Mouse (Mus musculus): ENCODE measurements around the gene Ncam1. TPM values are rescaled to one million over a fixed set of nuclear protein-coding genes. Genes with fewer than 3 reads are reported as not detected.

Gene Ncam1
- polyA plus RNA-seq, 1 experiment, result 1.1 TPM

DNA sequence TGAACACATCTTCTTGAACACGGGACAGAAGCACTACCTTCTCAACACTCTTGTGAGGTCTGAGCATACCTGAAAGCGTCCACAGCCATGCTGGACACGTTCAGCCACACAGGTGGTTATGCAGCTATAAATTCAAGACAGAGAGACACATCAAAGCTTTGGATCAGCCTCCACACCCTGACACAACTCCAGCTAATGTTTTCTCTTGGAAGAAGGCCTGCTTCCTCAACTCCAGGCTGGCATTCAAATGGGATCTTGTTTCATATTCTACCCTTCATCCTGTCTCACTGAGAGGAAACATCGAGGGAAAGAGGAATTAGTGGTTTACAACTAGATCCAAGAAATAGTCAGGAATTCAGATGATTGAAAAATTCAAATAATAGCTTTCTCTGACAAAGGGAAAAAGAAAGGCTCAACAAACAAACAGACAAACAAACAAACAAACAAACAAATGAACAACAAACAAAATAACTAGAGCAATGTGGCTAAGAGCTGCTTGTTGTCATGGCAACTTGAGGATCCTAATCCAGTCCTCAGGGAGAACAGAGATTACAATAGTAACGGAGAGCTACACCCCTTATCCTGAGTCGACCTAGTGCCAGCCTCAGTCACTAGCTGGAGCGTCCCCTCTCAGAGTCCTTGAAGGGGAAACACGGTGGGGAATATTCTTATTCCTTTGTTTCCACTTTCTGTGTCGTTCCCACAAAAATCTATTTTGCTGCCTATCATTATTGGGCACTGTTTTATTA is 175.6 kb downstream of the Ncam1 start:
- TF ChIP-seq CTCF (IDR thresholded peaks at IDR 0.05; ENCODE audit: borderline replicate concordance, control insufficient read depth, extremely low read depth, insufficient read depth, low read length, poor library complexity), result no peak
- no peak for TF ChIP-seq POLR2A (IDR thresholded peaks at IDR 0.05; ENCODE audit: control insufficient read depth, extremely low read depth, insufficient read depth, low read length, poor library complexity)
- Histone ChIP-seq H3K4me1 (replicated peaks; ENCODE audit: control insufficient read depth, insufficient read depth, low read length) (no peaks in the 10 kb centered on the region), H3K27me3 (ENCODE audit: control insufficient read depth, insufficient read depth, low read length) (no peaks in the 10 kb centered on the region), H3K4me3 (ENCODE audit: control insufficient read depth, insufficient read depth, low read length) (no peak overlapping the region), H3K36me3 (ENCODE audit: control insufficient read depth, insufficient read depth, low read length) (no peaks in the 10 kb centered on the region), H3K27ac (ENCODE audit: control insufficient read depth, insufficient read depth, low read length) (no peak overlapping the region)
- DNase-seq, result no peak
- 78% methylated on average over 9 of the region's 9 CpGs for WGBS

- Histone ChIP-seq H3K27ac (ENCODE audit: control insufficient read depth, insufficient read depth, low read length) (no peak overlapping the region), H3K4me1 (replicated peaks; ENCODE audit: control insufficient read depth, insufficient read depth, low read length) (no peaks in the 10 kb centered on the region), H3K4me3 (ENCODE audit: control insufficient read depth, insufficient read depth, low read length) (no peak overlapping the region), H3K27me3 (ENCODE audit: control insufficient read depth, insufficient read depth, low read length) (no peaks in the 10 kb centered on the region), H3K36me3 (ENCODE audit: control insufficient read depth, insufficient read depth, low read length) (no peaks in the 10 kb centered on the region)
- TF ChIP-seq POLR2A (IDR thresholded peaks at IDR 0.05; ENCODE audit: control insufficient read depth, extremely low read depth, insufficient read depth, low read length, poor library complexity), result no peak
- no peak for TF ChIP-seq CTCF (IDR thresholded peaks at IDR 0.05; ENCODE audit: borderline replicate concordance, control insufficient read depth, extremely low read depth, insufficient read depth, low read length, poor library complexity)
- 95% methylated on average over 11 of the region's 11 CpGs for WGBS
- DNase-seq, result no peak
These were observed 177.0 kb downstream of the Ncam1 start for GRCm38 (mm10) chr9:49621691-49622090.

- Histone ChIP-seq H3K4me1 (replicated peaks; ENCODE audit: control insufficient read depth, insufficient read depth, low read length) (no peaks in the 10 kb centered on the region), H3K36me3 (ENCODE audit: control insufficient read depth, insufficient read depth, low read length) (no peaks in the 10 kb centered on the region), H3K27me3 (ENCODE audit: control insufficient read depth, insufficient read depth, low read length) (no peaks in the 10 kb centered on the region), H3K27ac (ENCODE audit: control insufficient read depth, insufficient read depth, low read length) (no peak overlapping the region), H3K4me3 (ENCODE audit: control insufficient read depth, insufficient read depth, low read length) (no peak overlapping the region)
- WGBS, result 93% methylated on average over 9 of the region's 9 CpGs
- DNase-seq, result no peak
- TF ChIP-seq CTCF (IDR thresholded peaks at IDR 0.05; ENCODE audit: borderline replicate concordance, control insufficient read depth, extremely low read depth, insufficient read depth, low read length, poor library complexity) (no peak), POLR2A (IDR thresholded peaks at IDR 0.05; ENCODE audit: control insufficient read depth, extremely low read depth, insufficient read depth, low read length, poor library complexity) (no peak)
These were observed 179.9 kb downstream of the Ncam1 start for GRCm38 (mm10) chr9:49618699-49619392.

GRCm38 (mm10) chr9:49618266-49618665 is 180.5 kb downstream of the Ncam1 start:
- Histone ChIP-seq H3K36me3 (ENCODE audit: control insufficient read depth, insufficient read depth, low read length) (no peaks in the 10 kb centered on the region), H3K4me1 (replicated peaks; ENCODE audit: control insufficient read depth, insufficient read depth, low read length) (no peaks in the 10 kb centered on the region), H3K4me3 (ENCODE audit: control insufficient read depth, insufficient read depth, low read length) (no peak overlapping the region), H3K27me3 (ENCODE audit: control insufficient read depth, insufficient read depth, low read length) (no peaks in the 10 kb centered on the region), H3K27ac (ENCODE audit: control insufficient read depth, insufficient read depth, low read length) (no peak overlapping the region)
- 87% methylated on average over 2 of the region's 2 CpGs for WGBS
- DNase-seq, result no peak
- TF ChIP-seq CTCF (IDR thresholded peaks at IDR 0.05; ENCODE audit: borderline replicate concordance, control insufficient read depth, extremely low read depth, insufficient read depth, low read length, poor library complexity), result no peak

DNA sequence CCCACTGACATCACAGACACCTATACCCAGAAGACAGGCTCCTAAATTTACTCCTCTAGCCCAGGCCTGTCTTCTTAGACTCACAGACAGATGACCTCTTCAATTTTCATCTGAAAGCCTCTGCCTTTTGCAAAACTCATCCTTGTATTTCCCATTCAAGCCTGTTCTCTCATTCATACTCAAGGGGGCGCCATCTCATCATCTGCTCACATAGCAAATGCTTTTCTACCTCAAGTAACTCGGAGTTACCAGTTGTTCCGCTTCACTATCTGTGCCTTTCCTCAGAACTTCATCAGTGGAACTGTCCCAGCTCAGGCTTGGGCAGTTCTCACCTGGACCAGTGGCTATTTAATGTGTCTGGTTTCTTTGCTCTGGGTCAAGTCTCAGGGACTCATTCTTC is 181.5 kb downstream of the Ncam1 start:
- 20% methylated on average over 3 of the region's 3 CpGs for WGBS
- no peak overlapping the region for H3K4me3 ChIP-seq (ENCODE audit: control insufficient read depth, insufficient read depth, low read length)
- no peak overlapping the region for H3K27ac ChIP-seq (ENCODE audit: control insufficient read depth, insufficient read depth, low read length)
- no peaks in the 10 kb centered on the region for H3K4me1 ChIP-seq (replicated peaks; ENCODE audit: control insufficient read depth, insufficient read depth, low read length)
- no peak for DNase-seq
- H3K36me3 ChIP-seq (ENCODE audit: control insufficient read depth, insufficient read depth, low read length), result no peaks in the 10 kb centered on the region
- H3K27me3 ChIP-seq (ENCODE audit: control insufficient read depth, insufficient read depth, low read length), result no peaks in the 10 kb centered on the region
- TF ChIP-seq POLR2A (IDR thresholded peaks at IDR 0.05; ENCODE audit: control insufficient read depth, extremely low read depth, insufficient read depth, low read length, poor library complexity) (no peak), CTCF (IDR thresholded peaks at IDR 0.05; ENCODE audit: borderline replicate concordance, control insufficient read depth, extremely low read depth, insufficient read depth, low read length, poor library complexity) (no peak)

DNA sequence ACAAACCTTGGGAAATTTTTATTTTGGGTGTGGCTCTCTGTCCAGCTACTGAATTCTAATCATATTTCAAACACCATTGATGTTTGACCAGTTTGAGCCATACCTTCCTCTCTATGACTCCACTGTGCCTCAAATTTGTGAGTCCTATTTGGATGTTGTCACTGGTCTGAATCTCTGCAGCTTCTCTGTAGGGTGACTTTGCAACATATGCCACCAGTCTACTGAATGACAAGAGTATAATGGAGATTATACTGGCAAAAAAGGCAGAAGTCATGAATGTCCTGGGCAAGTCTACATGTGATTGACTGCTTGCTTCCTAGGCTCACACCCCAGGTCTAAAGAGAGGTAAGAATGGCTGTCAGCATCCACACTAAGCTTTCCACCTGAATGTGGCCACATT is 186.3 kb downstream of the Ncam1 start:
- no peak overlapping the region for H3K4me3 ChIP-seq (ENCODE audit: control insufficient read depth, insufficient read depth, low read length)
- no peaks in the 10 kb centered on the region for H3K36me3 ChIP-seq (ENCODE audit: control insufficient read depth, insufficient read depth, low read length)
- no peaks in the 10 kb centered on the region for H3K27me3 ChIP-seq (ENCODE audit: control insufficient read depth, insufficient read depth, low read length)
- no peak for DNase-seq
- H3K4me1 ChIP-seq (replicated peaks; ENCODE audit: control insufficient read depth, insufficient read depth, low read length), result no peaks in the 10 kb centered on the region
- no peak overlapping the region for H3K27ac ChIP-seq (ENCODE audit: control insufficient read depth, insufficient read depth, low read length)
- no peak for TF ChIP-seq POLR2A (IDR thresholded peaks at IDR 0.05; ENCODE audit: control insufficient read depth, extremely low read depth, insufficient read depth, low read length, poor library complexity)
- TF ChIP-seq CTCF (IDR thresholded peaks at IDR 0.05; ENCODE audit: borderline replicate concordance, control insufficient read depth, extremely low read depth, insufficient read depth, low read length, poor library complexity), result no peak

Measured in thymus, adult 2 months (tissue).